ENCODE assay signal across 8 mouse cellular contexts in genomic region chr17:47151193-47151556, GRCm38 (mm10).
DNase-seq lines count a peak whose midpoint lies in the region; ATAC-seq and TF ChIP-seq lines count a peak whose summit lies in the region.

No protein-coding gene starts in this region.

- H3K4me3 ChIP-seq in kidney, embryonic 14.5 days (ENCODE audit: low read length), result peak overlapping the region; percentile 27; the same call in 1 of the 2 replicates
- H3K4me3 ChIP-seq in embryonic facial prominence, embryonic 14.5 days (ENCODE audit: low read depth, low read length), result peak overlapping the region; percentile 35
- peak overlapping the region; percentile 32 for H3K4me3 ChIP-seq in hindbrain, postnatal 0 days (ENCODE audit: low read length)
- H3K4me3 ChIP-seq in midbrain, embryonic 15.5 days, result peak overlapping the region; percentile 33

- H3K27ac ChIP-seq in kidney, embryonic 14.5 days (ENCODE audit: low read depth, low read length), result peak overlapping the region; percentile 59; the same call in 1 of the 2 replicates
- peak overlapping the region; percentile 63 for H3K27ac ChIP-seq in embryonic facial prominence, embryonic 14.5 days (replicated peaks; ENCODE audit: low read depth, low read length)
- H3K27ac ChIP-seq in hindbrain, postnatal 0 days, result peak overlapping the region; percentile 73
- H3K27ac ChIP-seq in midbrain, embryonic 15.5 days, result peak overlapping the region; percentile 91

- H3K27me3 ChIP-seq in kidney, embryonic 14.5 days (ENCODE audit: control insufficient read depth, insufficient read depth, low read length), result no peaks in the 10 kb centered on the region
- no peaks in the 10 kb centered on the region for H3K27me3 ChIP-seq in embryonic facial prominence, embryonic 14.5 days (replicated peaks; ENCODE audit: control insufficient read depth, insufficient read depth, low read length)
- H3K27me3 ChIP-seq in hindbrain, postnatal 0 days (ENCODE audit: insufficient read depth, low read length), result no peaks in the 10 kb centered on the region
- no peaks in the 10 kb centered on the region for H3K27me3 ChIP-seq in midbrain, embryonic 15.5 days (replicated peaks)

- no peak for ATAC-seq in kidney, embryonic 14.5 days (ENCODE audit: low FRiP score, low TSS enrichment)
- no peak; the same call in 1 of the 2 replicates for ATAC-seq in embryonic facial prominence, embryonic 14.5 days (ENCODE audit: low read depth)
- peak; percentile 36; the same call in 1 of the 2 replicates for ATAC-seq in hindbrain, postnatal 0 days
- ATAC-seq in midbrain, embryonic 15.5 days (replicated peaks), result peak; percentile 48

- 49% methylated on average over 5 of the region's 5 CpGs for WGBS in kidney, embryonic 14.5 days
- 46% methylated on average over 5 of the region's 5 CpGs for WGBS in embryonic facial prominence, embryonic 14.5 days
- WGBS in hindbrain, postnatal 0 days, result 41% methylated on average over 5 of the region's 5 CpGs
- WGBS in midbrain, embryonic 15.5 days, result 47% methylated on average over 5 of the region's 5 CpGs

- H3K4me2 ChIP-seq in kidney, embryonic 14.5 days (replicated peaks; ENCODE audit: low read depth, low read length), result peak overlapping the region; percentile 51
- peak overlapping the region; percentile 54 for H3K4me2 ChIP-seq in embryonic facial prominence, embryonic 14.5 days (ENCODE audit: low read depth, low read length)
- H3K4me2 ChIP-seq in hindbrain, postnatal 0 days (ENCODE audit: low read depth, low read length), result peak overlapping the region; percentile 52
- H3K4me2 ChIP-seq in midbrain, embryonic 15.5 days, result peak overlapping the region; percentile 50

- TF ChIP-seq CTCF in hindbrain, postnatal 0 days (IDR thresholded peaks at IDR 0.05; ENCODE audit: low read depth), result no peak

- peak overlapping the region; percentile 31 for H3K9ac ChIP-seq in kidney, embryonic 14.5 days (ENCODE audit: low read depth, low read length)
- peak overlapping the region; percentile 49 for H3K9ac ChIP-seq in embryonic facial prominence, embryonic 14.5 days (ENCODE audit: low read depth, low read length)
- peak overlapping the region; percentile 47 for H3K9ac ChIP-seq in hindbrain, postnatal 0 days (replicated peaks; ENCODE audit: low read length)
- H3K9ac ChIP-seq in midbrain, embryonic 15.5 days, result peak overlapping the region; percentile 37

- H3K4me1 ChIP-seq in kidney, embryonic 14.5 days (ENCODE audit: control insufficient read depth, insufficient read depth, low read length), result peaks cover 31% of the 10 kb centered on the region
- H3K4me1 ChIP-seq in embryonic facial prominence, embryonic 14.5 days (ENCODE audit: control insufficient read depth, insufficient read depth, low read length), result peaks cover 17% of the 10 kb centered on the region
- H3K4me1 ChIP-seq in hindbrain, postnatal 0 days (ENCODE audit: insufficient read depth, low read length), result 0 out of 2 replicates have a peak, but pooled peaks cover 6% of the 10 kb centered on the region
- H3K4me1 ChIP-seq in midbrain, embryonic 15.5 days, result peaks cover 43% of the 10 kb centered on the region

- H3K9me3 ChIP-seq in kidney, embryonic 14.5 days (ENCODE audit: control insufficient read depth, low read length), result no peaks in the 10 kb centered on the region; the same call in 1 of the 2 replicates
- no peaks in the 10 kb centered on the region for H3K9me3 ChIP-seq in embryonic facial prominence, embryonic 14.5 days (ENCODE audit: control insufficient read depth, low read length)
- no peaks in the 10 kb centered on the region for H3K9me3 ChIP-seq in hindbrain, postnatal 0 days (ENCODE audit: low read length)
- H3K9me3 ChIP-seq in midbrain, embryonic 15.5 days, result no peaks in the 10 kb centered on the region

- DNase-seq in kidney, adult 8-10 months, result no peak
- no peak for DNase-seq in embryonic facial prominence, embryonic 14.5 days (ENCODE audit: low spot score)
- DNase-seq in hindbrain, postnatal 0 days (ENCODE audit: low spot score), result no peak
- no peak for DNase-seq in natural killer cell, adult 2 months (ENCODE audit: low spot score in 2 of 2)
- DNase-seq in gastrocnemius, adult 8-10 months (ENCODE audit: low spot score in 2 of 2), result no peak
- no peak for DNase-seq in kidney, adult 18-20 months

- H3K36me3 ChIP-seq in kidney, embryonic 14.5 days (ENCODE audit: control insufficient read depth, insufficient read depth, low read length), result peaks cover 3% of the 10 kb centered on the region; the same call in 1 of the 2 replicates
- H3K36me3 ChIP-seq in embryonic facial prominence, embryonic 14.5 days (ENCODE audit: control insufficient read depth, insufficient read depth, low read length), result peaks cover 7% of the 10 kb centered on the region; the same call in 1 of the 2 replicates
- H3K36me3 ChIP-seq in hindbrain, postnatal 0 days (ENCODE audit: insufficient read depth, low read length), result no peaks in the 10 kb centered on the region
- H3K36me3 ChIP-seq in midbrain, embryonic 15.5 days (replicated peaks), result no peaks in the 10 kb centered on the region

Comparison
In these comparisons a context has a peak if more than half of its experiments do, and no peak if none do; other contexts are left out.
1. ATAC-seq: peak in hindbrain, postnatal 0 days (single experiment) and midbrain, embryonic 15.5 days (single experiment); none in kidney, embryonic 14.5 days (single experiment) and embryonic facial prominence, embryonic 14.5 days (single experiment).
2. Peak in every context shown above with its lines, with median percentiles within 50 percentile points of each other: H3K27ac ChIP-seq, H3K4me2 ChIP-seq, H3K4me3 ChIP-seq and H3K9ac ChIP-seq.